Mouse (Mus musculus) CH12.LX (cell line): ENCODE results near the gene Hsd11b2. TPM values are rescaled to one million over a fixed set of nuclear protein-coding genes. Genes with fewer than 3 reads are reported as not detected.

Experiments
- DNase-seq: peaks from one replicate; pipeline ENCODE4 v3.0.0-alpha.2; 2013; ENCODE audit errors: extremely low read depth
- H3K27ac ChIP-seq: 2 replicates; pipeline ENCODE4 v1.5.1; 2012; ENCODE audit warnings: low read depth, mild to moderate bottlenecking, control low read depth, moderate library complexity; ENCODE audit not compliant: insufficient read depth
- H3K27me3 ChIP-seq: replicated peaks from 2 replicates; pipeline ENCODE3; 2012; ENCODE audit warnings: inconsistent platforms
- H3K36me3 ChIP-seq, 2 experiments: replicated peaks in 1 of 2; 2 replicates each; pipeline versions ENCODE3 to v1.6.1; 2012; ENCODE audit warnings: inconsistent platforms in 1 of 2, low read length in 1 of 2, mild to moderate bottlenecking in 1 of 2, mixed read lengths in 1 of 2, moderate library complexity in 1 of 2; ENCODE audit not compliant: control insufficient read depth in 1 of 2, insufficient read depth in 1 of 2
- H3K4me1 ChIP-seq, 2 experiments: 2 replicates each; pipeline ENCODE4 v1.6.1; 2012; ENCODE audit warnings: inconsistent platforms in 1 of 2, moderate library complexity in 1 of 2; ENCODE audit not compliant: insufficient read depth in 2 of 2, control insufficient read depth in 1 of 2
- H3K4me2 ChIP-seq: 2 replicates; pipeline ENCODE4 v1.6.1; 2012; ENCODE audit warnings: low read depth, mild to moderate bottlenecking, control low read depth; ENCODE audit not compliant: poor library complexity, insufficient read depth, severe bottlenecking
- H3K4me3 ChIP-seq, 3 experiments: fragments of 150-350 bp in 1 of 3; sonication (generic) in 1 of 3; replicated peaks in 1 of 3; 2 replicates each; pipeline versions ENCODE3 to v1.5.1; 2011 to 2012; ENCODE audit warnings: low read depth in 2 of 3, low read length in 2 of 3, mild to moderate bottlenecking in 2 of 3, moderate library complexity in 2 of 3, control low read depth in 1 of 3, improper control_type of control experiment in 1 of 3, inconsistent platforms in 1 of 3, mixed read lengths in 1 of 3; ENCODE audit not compliant: poor library complexity in 1 of 3
- H3K79me2 ChIP-seq: replicated peaks from 2 replicates; pipeline ENCODE4 v1.6.1; 2012; ENCODE audit warnings: mild to moderate bottlenecking, moderate library complexity; ENCODE audit not compliant: control insufficient read depth, poor library complexity, insufficient read depth, severe bottlenecking; ENCODE audit errors: extremely low read depth
- H3K9ac ChIP-seq: 2 replicates; pipeline ENCODE4 v1.6.1; 2012; ENCODE audit warnings: low read depth, mild to moderate bottlenecking, control low read depth, moderate library complexity; ENCODE audit not compliant: insufficient read depth
- H3K9me3 ChIP-seq: replicated peaks from 2 replicates; pipeline ENCODE3; 2012; ENCODE audit warnings: low read length, inconsistent platforms, mixed read lengths
- CHD1 ChIP-seq: IDR thresholded peaks from 2 replicates; pipeline ENCODE4 v1.6.1; 2012; ENCODE audit warnings: low read depth, low read length, improper control_type of control experiment, inconsistent platforms
- CTCF ChIP-seq, 2 experiments: IDR thresholded peaks in 1 of 2; conservative IDR thresholded peaks in 1 of 2; 2 replicates each; pipeline ENCODE4 v1.5.1; 2011 to 2012; ENCODE audit warnings: low read depth in 2 of 2, low read length in 2 of 2, improper control_type of control experiment in 1 of 2, inconsistent platforms in 1 of 2, mild to moderate bottlenecking in 1 of 2, moderate library complexity in 1 of 2
- EP300 ChIP-seq: IDR thresholded peaks from 2 replicates; pipeline ENCODE4 v1.6.1; 2011; ENCODE audit warnings: low read length, improper control_type of control experiment
- JUND ChIP-seq: conservative IDR thresholded peaks from 2 replicates; pipeline ENCODE4 v1.6.1; 2011; ENCODE audit warnings: low read depth, low read length, improper control_type of control experiment
- KAT2A ChIP-seq: IDR thresholded peaks from 2 replicates; pipeline ENCODE4 v1.6.1; 2012; ENCODE audit warnings: low read length, improper control_type of control experiment, inconsistent platforms; ENCODE audit not compliant: insufficient replicate concordance
- MAZ ChIP-seq: IDR thresholded peaks from 2 replicates; pipeline ENCODE4 v1.6.1; 2012; ENCODE audit warnings: low read depth, mild to moderate bottlenecking, inconsistent platforms, low read length, improper control_type of control experiment, moderate library complexity
- NELFE ChIP-seq: IDR thresholded peaks from 2 replicates; pipeline ENCODE4 v1.6.1; 2011; ENCODE audit warnings: low read depth, low read length, improper control_type of control experiment
- NRF1 ChIP-seq: IDR thresholded peaks from 2 replicates; pipeline ENCODE4 v1.6.1; 2014; ENCODE audit warnings: low read depth, mild to moderate bottlenecking, inconsistent platforms, low read length, improper control_type of control experiment, moderate library complexity
- POLR2AphosphoS2 ChIP-seq: IDR thresholded peaks from 2 replicates; pipeline ENCODE4 v1.6.1; 2011; ENCODE audit warnings: low read depth, low read length, improper control_type of control experiment
- RAD21 ChIP-seq: IDR thresholded peaks from 2 replicates; pipeline ENCODE4 v1.6.1; 2011; ENCODE audit warnings: low read depth, mild to moderate bottlenecking, low read length, improper control_type of control experiment, moderate library complexity
- SMC3 ChIP-seq: IDR thresholded peaks from 2 replicates; pipeline ENCODE4 v1.6.1; 2011; ENCODE audit warnings: low read depth, low read length, improper control_type of control experiment
- TCF12 ChIP-seq: IDR thresholded peaks from 2 replicates; pipeline ENCODE4 v1.6.1; 2014; ENCODE audit warnings: low read depth, mild to moderate bottlenecking, inconsistent platforms, low read length, improper control_type of control experiment
- USF2 ChIP-seq: conservative IDR thresholded peaks from 2 replicates; pipeline ENCODE4 v1.6.1; 2011; ENCODE audit warnings: low read depth, low read length, improper control_type of control experiment
- ZC3H11A ChIP-seq: IDR thresholded peaks from 2 replicates; pipeline ENCODE4 v1.6.1; 2012; ENCODE audit warnings: low read depth, mild to moderate bottlenecking, inconsistent platforms, low read length, improper control_type of control experiment
- ZKSCAN1 ChIP-seq: IDR thresholded peaks from 2 replicates; pipeline ENCODE4 v1.6.1; 2012; ENCODE audit warnings: low read depth, inconsistent platforms, low read length, improper control_type of control experiment, borderline replicate concordance
- dilution Hi-C: fragments of 300-500 bp; cut with MboI; formaldehyde crosslinking; loops from 2 replicates; pipeline ENCODE4 v1.14.3; 2020; ENCODE audit warnings: low sequenced_read_pairs; ENCODE audit not compliant: extremely low pct_unique_long_range_greater_than_20kb, extremely low pct_ligation_motif_present
- in situ Hi-C: fragments of 300-500 bp; cut with MboI; formaldehyde crosslinking; loops from 3 replicates; pipeline ENCODE4 v1.14.3; 2019; ENCODE audit warnings: low sequenced_read_pairs, low pct_ligation_motif_present, low pct_unique_long_range_greater_than_20kb, mixed read lengths
- polyA plus RNA-seq: library from polyadenylated mRNA; unstranded; fragments of >175 nt; gene quantifications from 2 replicates; pipeline ENCODE4 v1.2.1, GENCODE M21; 2012; ENCODE audit warnings: low read depth; ENCODE audit not compliant: insufficient read length
- total RNA-seq, 2 experiments: library from RNA; depleted of rRNA; stranded (reverse); fragments of 300-350 nt in 1 of 2; fragments of >200 nt in 1 of 2; gene quantifications; 2 replicates each; pipeline ENCODE4 v1.2.3; 2012 to 2014

Gene Hsd11b2
- total and polyA plus RNA-seq, 3 experiments: not detected

DNA sequence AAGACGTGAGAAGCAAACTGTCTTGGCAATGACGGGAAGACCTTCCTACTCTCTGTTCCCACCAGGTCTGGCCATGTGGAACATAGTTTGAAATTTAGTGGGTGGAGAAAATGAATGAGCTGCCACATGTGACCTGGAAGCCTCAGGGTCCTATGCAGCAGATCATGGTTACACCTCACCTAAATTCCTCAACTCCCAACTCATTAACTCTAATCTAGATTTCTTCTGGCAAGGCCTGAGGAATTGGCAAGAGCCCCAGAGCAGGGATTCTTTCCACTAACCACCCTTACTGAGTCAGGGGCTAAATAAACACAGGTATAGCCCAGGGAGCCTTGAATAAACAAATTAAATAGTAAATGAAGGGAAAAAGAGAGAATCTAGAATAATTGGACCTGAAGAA is 33.5 kb downstream of the Hsd11b2 start:
- no peak overlapping the region for H3K27ac ChIP-seq
- H3K4me2 ChIP-seq: no peak overlapping the region
- peaks cover 0 to 42% of the 10 kb centered on the region in 2 experiments for H3K36me3 ChIP-seq
- H3K4me3 ChIP-seq: no peak overlapping the region
- DNase-seq: no peak
- in situ Hi-C loops: loop anchor here (5.0 kb wide), 1 partner anchor 65 kb away; no protein-coding TSS in a partner anchor
- peaks cover 0 to 5% of the 10 kb centered on the region in 2 experiments; a peak in 2 of 4 replicates for H3K4me1 ChIP-seq
- dilution Hi-C loops: no loop called here
- H3K79me2 ChIP-seq: no peaks in the 10 kb centered on the region
- no peaks in the 10 kb centered on the region for H3K9me3 ChIP-seq
- no peak overlapping the region for H3K9ac ChIP-seq
- no peaks in the 10 kb centered on the region for H3K27me3 ChIP-seq
- TF ChIP-seq NELFE (no peak), ZKSCAN1 (no peak), USF2 (no peak), NRF1 (no peak), EP300 (no peak), TCF12 (no peak), CHD1 (no peak), CTCF (conservative IDR thresholded peaks at IDR 0.05 in 1 of 2, IDR thresholded peaks at IDR 0.05 in 1 of 2; ENCODE audit: low read depth in 2 of 2, low read length in 2 of 2) (no peak), SMC3 (no peak), JUND (no peak)
- TF ChIP-seq, all 38 proteins: peak for 0

GRCm38 (mm10) chr8:105552824-105553223 is 34.3 kb downstream of the Hsd11b2 start:
- Histone ChIP-seq H3K27ac (no peak overlapping the region), H3K79me2 (no peaks in the 10 kb centered on the region), H3K4me1 (no peaks in the 10 kb centered on the region; a peak in 1 of 4 replicates), H3K27me3 (no peaks in the 10 kb centered on the region), H3K9ac (no peak overlapping the region), H3K36me3 (peaks cover 0 to 44% of the 10 kb centered on the region in 2 experiments), H3K9me3 (no peaks in the 10 kb centered on the region), H3K4me3 (no peak overlapping the region), H3K4me2 (no peak overlapping the region)
- dilution Hi-C loops: no loop called here
- TF ChIP-seq KAT2A: no peak
- TF ChIP-seq POLR2AphosphoS2: no peak
- TF ChIP-seq NELFE: no peak
- TF ChIP-seq MAZ: no peak
- TF ChIP-seq ZC3H11A: no peak
- TF ChIP-seq RAD21: no peak
- in situ Hi-C loops: loop anchor here (5.0 kb wide), 1 partner anchor 66 kb away; no protein-coding TSS in a partner anchor
- no peak for DNase-seq
